Mouse (Mus musculus): ENCODE results near the gene Uchl1.

The Uchl1 gene

DNA sequence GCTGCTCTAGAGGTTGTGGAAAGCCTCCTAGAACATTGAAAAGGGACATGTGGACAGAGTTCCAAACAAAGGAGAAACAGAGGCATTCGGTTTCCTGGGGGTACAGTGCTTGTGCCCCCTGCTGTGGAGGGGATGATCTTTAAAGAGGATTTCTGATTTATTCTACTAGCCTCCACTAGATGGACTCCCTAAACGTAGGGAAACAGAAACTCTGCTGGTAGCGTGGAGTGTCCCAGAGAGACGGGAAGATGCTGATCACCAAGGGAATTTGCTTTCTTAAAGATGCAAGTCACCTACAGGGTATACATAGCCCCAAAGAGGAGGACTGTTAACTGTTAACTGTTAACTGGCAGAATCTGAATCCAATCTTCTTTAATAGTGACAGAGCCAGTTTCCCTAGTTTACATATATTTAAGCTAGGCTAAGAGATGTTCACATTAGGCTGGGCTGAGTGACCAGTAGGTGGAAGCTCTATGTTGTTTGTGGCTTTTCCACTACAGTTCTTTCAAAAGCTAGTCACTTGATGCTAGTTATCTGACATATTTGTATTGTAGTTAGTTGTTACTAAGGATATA, 34.6 kb downstream of the Uchl1 start:
- DNase-seq: no peak

DNA sequence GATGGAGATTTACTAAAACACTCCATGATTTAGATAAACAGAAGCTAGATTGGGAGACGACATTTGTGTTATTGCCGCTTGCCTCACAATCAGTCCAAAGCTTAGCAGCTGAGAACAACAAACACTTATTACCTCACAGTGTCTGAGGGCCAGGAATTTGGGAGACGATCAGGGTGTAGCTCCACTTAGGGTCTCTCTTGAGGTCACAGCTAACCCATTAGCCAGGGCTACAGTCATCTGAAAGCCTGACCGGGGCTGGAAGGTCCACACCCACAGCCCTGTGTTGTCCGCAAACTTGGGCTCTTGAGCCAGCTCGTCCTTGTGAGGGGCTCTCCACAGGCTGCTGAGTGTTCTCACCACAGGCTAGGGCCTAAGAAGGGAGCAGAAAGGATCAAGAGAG, 36.9 kb downstream of the Uchl1 start:
- peak; percentile 67 to 78 for DNase-seq

DNA sequence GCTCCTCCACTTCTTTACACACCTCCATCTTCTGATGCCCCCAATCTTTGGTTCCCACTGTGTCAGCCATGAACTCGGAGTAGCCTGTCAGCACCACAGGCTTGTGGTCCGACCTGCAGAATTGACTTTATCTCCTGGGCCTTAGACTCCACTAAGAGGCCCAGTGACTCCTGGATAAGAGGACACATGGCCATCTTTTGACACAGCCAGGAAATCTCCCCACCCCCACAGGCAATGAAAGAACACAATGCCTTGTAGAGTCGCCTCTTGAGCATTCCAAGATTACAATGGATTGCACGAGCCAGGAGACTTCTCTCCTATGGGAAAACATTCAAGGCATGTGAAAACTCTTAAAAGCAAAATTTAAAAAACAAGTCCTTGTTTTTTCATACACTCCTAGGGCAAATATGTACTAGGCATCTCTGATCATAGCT, 39.6 kb downstream of the Uchl1 start:
- DNase-seq: peak; percentile 39 to 52

DNA sequence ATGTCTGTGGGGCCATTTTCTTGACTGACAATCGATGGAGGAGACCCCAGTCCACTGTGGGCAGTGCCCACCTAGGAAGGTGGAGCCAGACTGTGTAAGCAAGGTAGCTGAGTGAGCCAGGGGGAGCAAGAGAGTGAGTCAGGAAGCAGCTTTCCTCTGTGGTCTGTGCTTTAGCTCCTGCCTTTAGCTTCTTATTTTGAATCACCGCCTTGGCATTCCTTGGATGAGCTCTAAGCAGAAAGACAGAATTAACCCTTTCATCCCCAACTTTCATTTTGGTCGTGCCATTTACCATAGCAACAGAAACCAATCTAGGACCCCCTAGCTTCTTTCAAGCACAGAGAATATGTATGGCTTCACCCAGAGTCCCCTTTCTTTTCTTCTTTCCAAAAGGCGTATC, 42.0 kb downstream of the Uchl1 start:
- no peak for DNase-seq

DNA sequence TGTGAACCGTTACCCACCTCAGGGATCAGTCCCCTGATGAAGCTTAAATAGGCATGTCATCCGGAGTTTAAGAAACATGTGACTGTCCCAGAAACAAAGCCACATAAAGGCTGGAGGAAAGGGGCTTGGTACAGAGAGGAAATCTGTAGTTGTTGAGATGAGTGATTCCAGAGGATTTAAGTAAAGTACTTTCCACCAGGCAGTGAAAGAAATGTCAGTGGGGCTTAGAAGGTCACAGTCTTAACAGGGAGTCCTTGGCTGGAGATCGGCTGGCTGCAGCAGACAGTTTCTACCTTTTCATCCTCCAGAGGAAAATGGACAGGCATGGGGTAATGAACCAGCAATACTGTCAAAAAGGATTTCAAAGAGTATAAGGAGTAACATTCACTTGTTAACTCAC, 42.5 kb downstream of the Uchl1 start:
- DNase-seq: no peak

DNA sequence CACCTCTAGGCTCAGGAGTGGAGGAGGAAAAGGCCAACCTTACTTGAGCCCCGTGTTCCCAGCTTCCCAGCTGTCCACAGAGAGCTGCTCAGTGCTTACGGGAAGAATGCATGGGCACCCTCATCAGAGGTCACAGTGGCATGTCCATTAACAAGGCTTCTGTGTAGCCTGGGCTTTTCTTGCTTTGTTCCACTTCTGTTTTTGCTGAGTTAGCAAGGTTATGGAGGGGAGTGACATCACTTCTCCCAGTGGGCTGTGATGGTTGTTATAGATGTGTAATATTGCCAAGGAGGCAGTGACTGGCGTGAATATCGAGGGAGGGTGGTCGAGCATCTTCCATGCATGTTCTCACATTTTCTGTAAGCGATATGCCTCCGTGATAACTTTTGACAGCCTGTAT, 43.0 kb downstream of the Uchl1 start:
- DNase-seq: no peak

DNA sequence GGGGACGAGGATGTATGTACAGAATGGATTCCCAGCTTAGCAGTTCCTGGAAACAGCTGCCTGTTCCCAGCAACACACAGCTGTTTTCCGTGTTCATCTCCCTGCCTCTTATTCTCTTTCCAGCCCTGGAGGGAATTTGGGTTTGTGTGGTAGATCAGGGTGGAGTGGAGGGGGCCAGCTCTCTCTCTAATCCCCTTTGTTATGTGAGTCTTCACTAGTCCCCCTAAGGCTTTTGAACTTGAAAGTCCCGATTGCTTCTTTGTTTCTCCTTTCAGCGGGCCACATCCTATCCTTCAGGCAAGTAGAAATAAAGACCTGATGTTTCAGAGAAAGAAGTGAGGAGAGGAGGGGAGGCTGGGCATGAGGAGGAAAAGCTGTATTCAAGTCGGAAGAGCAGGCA, 45.0 kb downstream of the Uchl1 start:
- no peak for DNase-seq

DNA sequence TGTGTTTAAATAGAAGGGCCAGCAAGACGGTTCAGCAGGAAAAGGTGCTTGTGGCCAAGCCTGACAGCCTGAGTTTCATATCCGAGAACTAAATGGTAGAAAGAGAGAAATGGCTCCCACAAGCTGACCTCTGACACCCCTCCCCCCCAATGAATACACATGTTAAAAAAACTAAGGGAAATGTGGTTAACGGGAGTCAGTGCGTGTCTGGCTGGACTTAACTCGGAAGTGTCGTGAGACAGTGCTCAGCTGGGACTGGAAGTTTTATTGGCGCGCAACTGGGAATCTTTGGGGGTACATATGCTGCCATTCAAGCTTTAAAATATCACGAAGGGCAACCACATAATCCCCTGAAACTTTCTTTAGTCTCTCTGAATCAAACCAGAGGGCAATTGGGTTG, 46.7 kb downstream of the Uchl1 start:
- DNase-seq: no peak

DNA sequence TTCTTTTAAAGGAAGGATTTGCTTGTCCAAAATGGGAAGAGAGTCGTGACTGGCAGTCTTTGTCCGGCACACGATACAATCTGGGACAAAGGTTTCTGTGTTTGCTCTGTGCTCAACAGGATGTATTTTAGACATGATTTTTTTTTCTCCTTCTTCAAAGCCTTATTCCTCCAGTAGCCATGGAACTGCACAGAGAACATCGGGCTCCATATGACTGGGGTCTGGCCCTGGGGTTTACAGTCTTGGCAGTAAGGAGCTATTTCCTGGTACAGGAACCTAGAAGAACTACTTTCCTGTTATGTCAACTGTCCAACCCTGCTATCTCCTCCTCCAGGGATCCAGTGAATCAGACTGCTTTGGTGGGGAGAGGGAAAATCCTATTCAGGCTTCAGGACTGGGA, 47.1 kb downstream of the Uchl1 start:
- no peak for DNase-seq

DNA sequence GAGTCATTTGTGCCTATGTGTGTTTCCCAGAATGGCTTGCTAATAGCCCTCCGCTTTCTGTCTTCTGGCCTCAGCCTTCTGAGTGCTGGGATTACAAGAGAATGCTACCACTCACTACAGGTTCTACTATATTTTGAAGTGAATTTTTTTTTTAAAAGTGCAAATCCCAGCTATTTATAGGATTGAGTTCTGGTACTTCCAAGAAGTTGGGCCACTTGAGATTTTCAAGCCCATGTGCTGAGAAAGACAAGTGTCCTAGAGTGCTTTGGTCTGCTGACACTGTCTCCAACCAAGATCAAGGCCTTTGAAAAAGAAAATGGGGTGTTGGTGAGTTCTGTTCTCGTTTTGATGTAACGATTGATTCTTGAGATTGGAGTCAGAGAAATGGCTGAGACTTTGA, 47.7 kb downstream of the Uchl1 start:
- no peak for DNase-seq

DNA sequence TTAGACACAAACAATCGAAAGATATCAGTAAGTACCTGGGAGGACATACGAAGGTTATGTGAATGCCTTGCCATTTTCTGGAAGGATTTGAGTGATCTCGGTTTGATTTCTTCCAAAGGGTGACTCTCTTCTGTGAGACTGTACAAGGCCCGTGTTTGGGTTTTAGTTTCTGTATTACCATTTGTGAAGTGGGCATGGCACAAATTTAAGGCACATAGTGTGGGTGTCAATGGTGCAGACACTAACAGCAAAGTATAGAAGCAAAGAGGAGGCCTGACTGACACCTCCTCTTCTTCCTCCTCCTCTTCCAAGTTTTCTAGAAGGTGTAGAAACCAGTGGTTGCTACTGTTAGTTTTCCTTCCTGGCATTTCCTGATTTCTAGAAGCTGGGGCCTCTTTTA, 53.4 kb downstream of the Uchl1 start:
- DNase-seq: no peak

DNA sequence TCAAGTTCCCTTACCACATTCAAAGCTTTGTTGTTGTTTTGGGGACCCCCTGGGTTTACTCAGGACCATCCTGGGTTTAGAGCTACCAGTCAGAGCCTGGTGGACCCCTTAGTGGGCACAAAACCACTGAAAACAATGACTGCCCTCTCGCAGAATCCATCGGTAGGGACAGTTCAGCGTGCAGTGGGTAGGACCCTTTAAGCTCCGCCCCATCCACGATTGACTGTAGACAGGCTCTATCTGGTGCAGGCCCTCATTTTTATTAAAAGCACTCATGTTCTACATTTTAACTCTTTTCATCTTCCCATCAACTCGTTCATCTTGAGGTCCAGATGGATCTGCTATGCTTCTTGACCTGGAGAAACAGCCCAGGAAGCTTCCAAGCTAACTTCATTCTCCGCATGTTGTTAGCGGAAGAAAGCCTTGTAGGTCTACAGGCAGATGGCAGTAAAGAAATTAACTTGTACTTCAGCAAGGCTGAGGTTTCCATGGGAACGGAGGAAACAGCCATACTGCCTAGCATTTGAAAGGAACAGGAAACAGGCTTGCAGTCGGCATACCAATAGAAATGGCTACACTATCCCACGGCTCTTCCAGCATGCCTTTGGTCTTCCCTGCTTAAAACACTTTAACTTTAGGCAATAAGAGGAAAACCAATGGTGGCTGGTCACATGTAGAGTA, 54.9 kb downstream of the Uchl1 start:
- no peak for DNase-seq

DNA sequence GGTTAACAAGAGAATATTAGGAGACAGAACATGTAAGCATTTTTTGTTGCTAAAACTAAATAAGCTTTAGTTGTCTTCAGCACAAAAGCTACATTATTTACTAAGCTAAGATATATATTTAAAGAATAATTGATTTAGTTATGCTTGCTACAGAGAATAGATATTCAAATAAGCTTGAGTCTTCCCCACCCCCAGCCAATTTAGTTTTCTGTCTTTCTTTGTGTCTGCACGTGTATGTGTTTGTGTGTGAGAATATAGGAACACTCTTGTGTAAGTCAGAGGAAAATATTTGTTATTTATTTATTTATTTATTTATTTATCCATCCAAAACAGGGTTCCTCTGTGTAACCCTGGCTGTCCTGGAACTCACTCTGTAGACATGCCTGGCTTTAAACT, 55.4 kb downstream of the Uchl1 start:
- no peak for DNase-seq

DNA sequence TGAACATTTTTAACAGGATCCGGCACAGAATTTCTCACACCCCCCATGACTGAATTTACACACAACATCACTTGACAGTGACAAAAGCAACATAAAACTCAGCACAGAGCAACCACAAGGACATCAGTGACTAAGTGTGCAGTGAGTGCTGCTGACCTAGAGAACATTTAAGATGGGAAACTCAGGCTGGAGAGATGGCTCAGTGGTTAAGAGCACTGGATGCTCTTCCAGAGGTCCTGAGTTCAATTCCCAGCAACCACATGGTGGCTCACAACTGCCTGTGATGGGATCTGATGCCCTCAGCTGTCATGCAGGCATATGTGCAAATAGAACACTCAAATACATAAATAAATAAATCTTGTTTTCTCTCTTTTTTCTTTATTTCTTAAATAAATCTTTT, 57.7 kb downstream of the Uchl1 start:
- no peak for DNase-seq
